Mouse (Mus musculus) heart, postnatal 0 days (tissue): ENCODE measurements around the gene Wdr18. TPM values are rescaled to one million over a fixed set of nuclear protein-coding genes. Genes with fewer than 3 reads are reported as not detected.

ENCODE experiments used
- ATAC-seq: fragments of 200-750 bp; cut with Nextera tagmentation; 2 replicates; pipeline ENCODE4 v1.8.0; 2017; ENCODE audit warnings: low read depth, moderate number of reproducible peaks, moderate library complexity; ENCODE audit not compliant: insufficient read depth
- DNase-seq: peaks from one replicate; pipeline ENCODE4 v3.0.0-alpha.2; 2016; ENCODE audit warnings: low spot score
- H3K27ac ChIP-seq: fragments of 300-500 bp; sonication (generic); 2 replicates; pipeline ENCODE4 v1.5.1; 2014; ENCODE audit warnings: low read depth, mild to moderate bottlenecking
- H3K27me3 ChIP-seq: fragments of 300-500 bp; sonication (generic); 2 replicates; pipeline ENCODE4 v1.6.1; 2014; ENCODE audit warnings: low read length, mixed read lengths; ENCODE audit not compliant: control insufficient read depth, insufficient read depth
- H3K36me3 ChIP-seq: fragments of 300-500 bp; sonication (generic); replicated peaks from 2 replicates; pipeline ENCODE4 v1.6.1; 2014; ENCODE audit warnings: low read length, mixed read lengths; ENCODE audit not compliant: control insufficient read depth, insufficient read depth
- H3K4me1 ChIP-seq: fragments of 300-500 bp; sonication (generic); 2 replicates; pipeline ENCODE4 v1.6.1; 2014; ENCODE audit warnings: antibody characterized with exemption; ENCODE audit not compliant: control insufficient read depth, insufficient read depth
- H3K4me2 ChIP-seq: fragments of 300-500 bp; sonication (generic); 2 replicates; pipeline ENCODE4 v1.6.1; 2014; ENCODE audit warnings: low read depth, mild to moderate bottlenecking, low read length, moderate library complexity
- H3K4me3 ChIP-seq: fragments of 300-500 bp; sonication (generic); 2 replicates; pipeline ENCODE4 v1.5.1; 2014; ENCODE audit warnings: low read depth, low read length
- H3K9ac ChIP-seq: fragments of 300-500 bp; sonication (generic); replicated peaks from 2 replicates; pipeline ENCODE4 v1.6.1; 2014; ENCODE audit warnings: low read depth, low read length, mixed read lengths
- H3K9me3 ChIP-seq: fragments of 300-500 bp; sonication (generic); replicated peaks from 2 replicates; pipeline ENCODE4 v1.6.1; 2016; ENCODE audit warnings: low read length; ENCODE audit not compliant: control insufficient read depth
- CTCF ChIP-seq: IDR thresholded peaks from 2 replicates; pipeline ENCODE4 v1.5.1; 2016; ENCODE audit warnings: antibody characterized with exemption, control low read depth, low read depth
- EP300 ChIP-seq: IDR thresholded peaks from 2 replicates; pipeline ENCODE4 v1.6.1; 2016; ENCODE audit warnings: antibody characterized with exemption, low read depth
- WGBS: fragments of 180-500 bp; shearing (Covaris S2); extraction: QIAGEN DNeasy Blood & Tissue Kit; methylation state at CpG from one replicate; pipeline ENCODE4 v1.1.7; 2014; 5-methylcytosine and 5-hydroxymethylcytosine counted together
- polyA plus RNA-seq: library from polyadenylated mRNA; unstranded; fragments of >200 nt; fragmentation: Nextera tagmentation; extraction: Ambion mirVana; gene quantifications from 2 replicates; pipeline ENCODE4 v1.2.1, GENCODE M21; 2015
- total RNA-seq: library from RNA; depleted of rRNA; stranded (reverse); fragments of >200 nt; gene quantifications from 2 replicates; pipeline ENCODE4 v1.2.3, GENCODE M21; 2014; ENCODE audit warnings: low replicate concordance

Gene Wdr18
- total and polyA plus RNA-seq, 2 experiments from 2014 or later = 51.5 to 54.3 TPM

DNA sequence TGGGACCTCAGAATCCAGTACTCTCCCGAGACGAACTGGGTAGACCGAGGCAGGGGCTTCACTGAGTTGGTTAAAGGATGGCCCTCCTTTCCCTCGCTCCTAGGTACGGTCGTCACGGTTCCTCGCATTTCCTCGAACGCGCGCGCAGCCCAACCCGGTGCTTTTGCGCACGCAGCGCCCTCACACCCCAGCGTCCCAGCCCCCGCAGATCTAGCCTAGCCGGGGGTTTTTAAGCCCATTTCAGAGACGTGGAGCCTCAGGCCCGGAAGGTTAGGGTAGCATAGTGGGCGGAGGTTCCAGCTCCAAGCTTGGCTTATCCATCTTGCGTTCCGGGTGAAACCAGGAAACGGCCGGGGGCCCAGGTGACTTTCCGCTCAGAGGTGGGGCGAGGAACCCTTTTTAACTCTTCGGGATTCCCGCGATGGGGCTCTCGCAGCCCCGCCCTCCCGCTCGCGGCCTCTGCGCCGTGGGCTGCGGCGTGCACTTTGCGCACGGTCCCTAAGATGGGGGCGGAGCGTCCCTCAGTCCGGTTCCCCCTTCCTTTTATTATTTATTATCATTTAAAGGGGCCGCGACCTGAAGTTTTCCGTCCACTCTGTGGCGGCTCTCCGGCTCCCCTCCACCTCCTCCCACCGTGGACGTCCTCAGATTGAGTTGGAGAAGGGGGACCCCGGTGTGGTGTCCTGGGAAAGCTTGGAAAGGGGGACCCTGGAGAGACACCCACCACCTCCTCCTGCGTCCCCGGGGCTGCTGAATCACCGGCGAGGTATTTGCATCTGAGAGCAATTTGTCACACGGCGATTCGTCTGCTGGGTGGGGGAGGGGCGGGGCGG lies 33.2 kb upstream of the Wdr18 start, which contains the start of gene Arid3a:
Gene Arid3a, plus strand, starts transcription at position 553 of the 833 bp plus-strand sequence.
- DNase-seq (peak; percentile 89), ATAC-seq (peak; percentile 77)
- Histone ChIP-seq H3K4me1 (peaks cover 19% of the 10 kb centered on the region; the same call in 1 of the 2 replicates), H3K4me3 (peak within 1 kb of the TSS; percentile 88), H3K36me3 (0 out of 2 replicates have a peak, but pooled peaks cover 7% of the 10 kb centered on the region), H3K9ac (peak within 1 kb of the TSS; percentile 86), H3K9me3 (no peaks in the 10 kb centered on the region), H3K27me3 (peaks cover 17% of the 10 kb centered on the region), H3K4me2 (peak within 1 kb of the TSS; percentile 95), H3K27ac (peak within 1 kb of the TSS; percentile 86)
- no peak for TF ChIP-seq EP300
- no peak for TF ChIP-seq CTCF
- under 1% methylated on average over 63 of the region's 63 CpGs for WGBS

DNA sequence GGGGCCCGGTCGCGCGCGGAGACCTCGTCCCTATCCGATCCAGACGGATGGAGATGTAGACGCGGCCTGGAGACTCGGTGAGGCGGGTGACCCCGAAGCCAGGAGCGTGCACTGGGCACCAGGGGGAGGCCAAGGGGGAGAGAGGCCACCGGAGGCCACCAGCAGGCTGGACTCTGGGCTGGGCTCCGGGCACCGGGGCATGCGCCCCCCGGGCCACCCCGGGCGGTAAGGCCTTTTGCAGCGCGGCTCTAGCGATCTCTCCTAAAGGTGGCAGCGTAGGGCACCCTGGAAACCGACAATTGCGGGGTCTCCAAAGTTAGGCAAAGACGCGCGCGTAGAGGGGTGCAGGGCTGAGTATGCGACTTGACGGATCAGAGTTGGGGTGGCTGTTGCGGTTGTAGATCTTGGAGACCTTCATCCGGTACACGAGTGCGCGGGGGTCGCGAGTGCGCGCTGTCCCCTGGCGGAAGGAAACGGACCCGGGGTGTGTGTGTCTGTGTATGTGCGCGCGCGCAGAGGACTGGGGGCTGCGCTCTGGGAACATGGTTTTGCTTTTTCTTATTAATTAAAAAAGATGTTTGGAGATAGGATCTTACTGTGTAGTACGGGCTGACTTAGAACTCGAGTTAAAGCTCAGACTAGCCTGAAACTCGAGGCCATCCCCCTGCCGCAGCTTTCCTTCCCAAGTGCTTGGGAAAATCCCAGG lies 32.5 kb upstream of the Wdr18 start:
- TF ChIP-seq CTCF (no peak), EP300 (no peak)
- H3K36me3 ChIP-seq = 0 out of 2 replicates have a peak, but pooled peaks cover 7% of the 10 kb centered on the region
- H3K4me3 ChIP-seq = peak overlapping the region; percentile 88
- H3K9me3 ChIP-seq = no peaks in the 10 kb centered on the region
- H3K4me1 ChIP-seq = peaks cover 19% of the 10 kb centered on the region
- under 1% methylated on average over 52 of the region's 54 CpGs for WGBS
- DNase-seq (no peak), ATAC-seq (peak; percentile 28)
- H3K27ac ChIP-seq = peak overlapping the region; percentile 86
- H3K27me3 ChIP-seq = peaks cover 9% of the 10 kb centered on the region
- peak overlapping the region; percentile 86 for H3K9ac ChIP-seq
- H3K4me2 ChIP-seq = peak overlapping the region; percentile 95

DNA sequence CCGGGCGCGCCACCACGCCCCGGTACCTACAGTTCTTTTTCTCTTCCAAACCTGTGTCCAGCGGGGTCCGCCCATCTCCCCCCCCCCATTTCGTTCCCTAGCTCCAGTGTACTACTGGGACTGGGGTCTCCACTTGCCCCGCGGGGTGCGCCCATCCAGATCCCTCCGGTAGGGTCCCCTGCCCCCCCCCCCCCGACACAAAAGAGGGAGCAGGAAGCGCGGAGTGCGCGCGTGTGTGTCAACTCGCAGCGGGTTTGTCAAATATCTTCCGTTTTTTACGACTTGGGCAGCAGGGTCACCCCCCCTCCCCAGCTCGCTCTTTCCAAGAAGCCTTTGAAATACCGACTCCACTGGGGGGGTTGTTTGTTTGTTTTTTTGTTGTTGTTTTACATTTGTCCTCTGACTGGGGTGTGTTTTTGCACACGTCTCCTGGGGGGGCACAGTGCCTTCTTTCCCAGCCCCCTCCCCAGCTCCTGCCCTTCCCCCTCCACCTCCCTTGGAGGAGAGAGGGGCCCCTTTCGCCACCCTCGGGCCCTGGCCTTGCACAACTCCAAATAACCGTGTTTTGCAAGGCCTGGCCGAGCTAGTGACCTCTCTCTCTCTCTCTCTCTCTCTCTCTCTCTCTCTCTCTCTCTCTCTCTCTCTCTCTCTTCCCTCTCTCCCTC lies 31.8 kb upstream of the Wdr18 start:
- peaks cover 2% of the 10 kb centered on the region; the same call in 1 of the 2 replicates for H3K27me3 ChIP-seq
- WGBS = 2% methylated on average over 26 of the region's 29 CpGs
- peak overlapping the region; percentile 88 for H3K4me3 ChIP-seq
- peak overlapping the region; percentile 95 for H3K4me2 ChIP-seq
- ATAC-seq = no peak
- DNase-seq = no peak
- no peaks in the 10 kb centered on the region for H3K9me3 ChIP-seq
- peak overlapping the region; percentile 86 for H3K9ac ChIP-seq
- peak overlapping the region; percentile 86 for H3K27ac ChIP-seq
- TF ChIP-seq EP300 (no peak), CTCF (no peak)
- H3K4me1 ChIP-seq = peaks cover 25% of the 10 kb centered on the region
- H3K36me3 ChIP-seq = 0 out of 2 replicates have a peak, but pooled peaks cover 7% of the 10 kb centered on the region

DNA sequence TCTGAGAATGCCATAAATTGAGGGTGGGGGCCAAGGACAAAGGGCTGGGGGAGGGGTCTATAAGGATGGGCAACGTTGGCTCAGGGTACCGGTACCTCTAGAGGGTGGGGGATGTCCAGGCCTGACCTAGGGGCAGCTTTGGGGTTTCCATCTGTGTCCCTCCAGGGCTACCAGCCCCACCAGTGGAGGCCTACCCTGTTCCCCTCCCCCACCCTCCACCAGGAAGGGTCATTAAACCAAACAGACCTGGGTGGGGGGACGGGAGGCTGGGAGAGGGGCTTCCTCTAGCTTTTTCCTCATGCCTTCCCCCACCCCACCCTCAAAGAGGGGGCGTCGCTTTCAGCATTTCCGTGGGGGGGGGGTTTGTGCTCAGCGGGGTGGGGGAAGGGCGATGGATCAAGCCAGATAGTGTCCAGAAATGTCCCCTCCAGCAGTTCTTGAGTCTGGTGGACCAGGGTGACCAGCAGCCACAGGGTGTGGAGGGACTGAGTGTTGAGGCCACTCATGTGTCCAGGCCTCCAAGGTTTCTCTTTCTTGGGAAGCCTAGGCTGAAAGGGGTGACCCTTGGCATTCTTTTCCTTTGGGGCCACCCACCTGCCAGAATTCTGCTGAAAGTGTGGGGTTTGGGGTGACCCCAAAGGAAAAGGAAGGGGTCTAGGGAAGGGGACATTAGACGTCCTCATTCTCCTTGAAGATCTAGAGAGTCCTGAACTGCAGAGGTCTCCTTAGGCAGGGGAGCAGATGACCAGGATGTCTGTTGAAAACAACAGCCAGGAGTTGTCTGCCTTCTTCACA lies 30.8 kb upstream of the Wdr18 start:
- Histone ChIP-seq H3K27ac (no peak overlapping the region), H3K27me3 (no peaks in the 10 kb centered on the region), H3K9me3 (no peaks in the 10 kb centered on the region), H3K36me3 (0 out of 2 replicates have a peak, but pooled peaks cover 7% of the 10 kb centered on the region), H3K4me2 (peak overlapping the region; percentile 95), H3K9ac (no peak overlapping the region), H3K4me1 (peaks cover 25% of the 10 kb centered on the region), H3K4me3 (no peak overlapping the region)
- no peak for ATAC-seq
- 36% methylated on average over 7 of the region's 9 CpGs for WGBS
- TF ChIP-seq CTCF (no peak), EP300 (no peak)
- DNase-seq = no peak
